Mouse (Mus musculus) kidney, postnatal 0 days (tissue): ENCODE results near the gene Zfhx3. TPM values are rescaled to one million over a fixed set of nuclear protein-coding genes. Genes with fewer than 3 reads are reported as not detected.

Source experiments
- ATAC-seq: fragments of 200-750 bp; cut with Nextera tagmentation; replicated peaks from 2 replicates; pipeline ENCODE4 v1.8.0; 2017; ENCODE audit warnings: low read depth, moderate number of reproducible peaks, moderate TSS enrichment, moderate library complexity; ENCODE audit not compliant: low FRiP score
- DNase-seq: peaks from one replicate; pipeline ENCODE4 v3.0.0-alpha.2; 2016; ENCODE audit warnings: low spot score
- H3K27ac ChIP-seq: fragments of 300-500 bp; sonication (generic); 2 replicates; pipeline ENCODE4 v1.5.1; 2014; ENCODE audit warnings: mild to moderate bottlenecking
- H3K27me3 ChIP-seq: fragments of 300-500 bp; sonication (generic); 2 replicates; pipeline ENCODE4 v1.6.1; 2014; ENCODE audit warnings: low read length, mixed read lengths; ENCODE audit not compliant: insufficient read depth
- H3K36me3 ChIP-seq: fragments of 300-500 bp; sonication (generic); 2 replicates; pipeline ENCODE4 v1.6.1; 2014; ENCODE audit warnings: low read length, mixed read lengths; ENCODE audit not compliant: insufficient read depth
- H3K4me1 ChIP-seq: fragments of 300-500 bp; sonication (generic); replicated peaks from 2 replicates; pipeline ENCODE4 v1.6.1; 2014; ENCODE audit warnings: antibody characterized with exemption, low read length, mixed read lengths; ENCODE audit not compliant: insufficient read depth
- H3K4me2 ChIP-seq: fragments of 300-500 bp; sonication (generic); 2 replicates; pipeline ENCODE4 v1.6.1; 2014; ENCODE audit warnings: mild to moderate bottlenecking, low read length, moderate library complexity, mixed read lengths
- H3K4me3 ChIP-seq: fragments of 300-500 bp; sonication (generic); replicated peaks from 2 replicates; pipeline ENCODE4 v1.5.1; 2014; ENCODE audit warnings: low read depth, low read length
- H3K9ac ChIP-seq: fragments of 300-500 bp; sonication (generic); 2 replicates; pipeline ENCODE4 v1.6.1; 2014; ENCODE audit warnings: low read depth, low read length
- H3K9me3 ChIP-seq: fragments of 300-500 bp; sonication (generic); replicated peaks from 2 replicates; pipeline ENCODE4 v1.6.1; 2016; ENCODE audit warnings: low read length, inconsistent platforms, mixed read lengths
- CTCF ChIP-seq: IDR thresholded peaks from 2 replicates; pipeline ENCODE4 v1.5.1; 2016; ENCODE audit warnings: antibody characterized with exemption, low read depth, mild to moderate bottlenecking, moderate library complexity
- WGBS: fragments of 180-500 bp; shearing (Covaris S2); extraction: QIAGEN DNeasy Blood & Tissue Kit; methylation state at CpG from one replicate; pipeline ENCODE4 v1.1.7; 2014; 5-methylcytosine and 5-hydroxymethylcytosine counted together
- polyA plus RNA-seq: library from polyadenylated mRNA; unstranded; fragments of >200 nt; fragmentation: Nextera tagmentation; extraction: Ambion mirVana; gene quantifications from 2 replicates; pipeline ENCODE4 v1.2.1, GENCODE M21; 2015

The Zfhx3 gene
- polyA plus RNA-seq, 1 experiment from 2014 or later: 5.0 TPM

DNA sequence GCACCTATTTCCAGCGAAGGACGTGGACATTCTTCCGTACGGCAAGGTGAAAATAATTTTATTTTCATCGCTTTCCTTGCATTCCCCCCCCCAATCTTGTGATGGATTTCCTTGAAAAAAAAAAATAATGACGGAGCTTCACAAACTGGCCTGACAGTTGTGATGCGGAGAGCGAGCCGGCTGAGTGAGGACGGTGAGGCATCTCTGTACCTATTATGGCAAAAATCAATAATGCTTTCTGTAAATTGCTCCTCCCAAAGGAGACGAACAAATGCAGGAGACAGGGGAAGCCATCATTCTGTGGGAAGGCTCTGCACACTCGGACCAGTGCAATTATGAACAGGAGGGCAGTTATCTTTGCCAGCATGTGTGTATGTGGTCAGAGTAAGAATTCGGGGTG, 156.2 kb downstream of the Zfhx3 start:
- Histone ChIP-seq H3K4me1 (no peaks in the 10 kb centered on the region), H3K9ac (no peak overlapping the region), H3K4me3 (no peak overlapping the region), H3K36me3 (no peaks in the 10 kb centered on the region), H3K27me3 (no peaks in the 10 kb centered on the region), H3K9me3 (no peaks in the 10 kb centered on the region), H3K4me2 (no peak overlapping the region), H3K27ac (no peak overlapping the region)
- ATAC-seq: no peak
- 86% methylated on average over 13 of the region's 13 CpGs for WGBS
- DNase-seq: no peak
- no peak for TF ChIP-seq CTCF

DNA sequence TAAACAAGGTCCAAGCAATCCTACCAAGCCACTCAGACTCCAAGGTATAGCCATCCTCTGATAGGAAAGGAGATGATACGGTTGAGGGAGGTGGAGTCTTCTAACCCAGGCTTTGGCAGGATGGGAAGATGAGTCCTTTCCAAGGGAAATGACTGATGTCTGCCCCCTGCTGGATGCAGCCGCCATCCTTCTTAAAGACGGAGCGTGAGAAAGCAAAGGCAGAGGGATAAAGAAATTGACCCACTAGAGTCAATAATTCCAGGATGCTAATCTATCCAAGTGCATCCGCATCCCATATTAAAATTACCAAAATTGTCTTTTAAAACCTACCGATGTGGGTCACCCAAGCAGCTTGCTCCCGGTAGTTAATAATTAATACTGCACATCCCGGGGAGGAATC, 158.7 kb downstream of the Zfhx3 start:
- Histone ChIP-seq H3K27ac (no peak overlapping the region), H3K4me3 (no peak overlapping the region), H3K9ac (no peak overlapping the region), H3K4me1 (no peaks in the 10 kb centered on the region), H3K27me3 (no peaks in the 10 kb centered on the region), H3K36me3 (no peaks in the 10 kb centered on the region), H3K9me3 (no peaks in the 10 kb centered on the region), H3K4me2 (no peak overlapping the region)
- WGBS: 62% methylated on average over 8 of the region's 8 CpGs
- ATAC-seq (no peak), DNase-seq (peak; percentile 32)
- TF ChIP-seq CTCF: peak; percentile 62

DNA sequence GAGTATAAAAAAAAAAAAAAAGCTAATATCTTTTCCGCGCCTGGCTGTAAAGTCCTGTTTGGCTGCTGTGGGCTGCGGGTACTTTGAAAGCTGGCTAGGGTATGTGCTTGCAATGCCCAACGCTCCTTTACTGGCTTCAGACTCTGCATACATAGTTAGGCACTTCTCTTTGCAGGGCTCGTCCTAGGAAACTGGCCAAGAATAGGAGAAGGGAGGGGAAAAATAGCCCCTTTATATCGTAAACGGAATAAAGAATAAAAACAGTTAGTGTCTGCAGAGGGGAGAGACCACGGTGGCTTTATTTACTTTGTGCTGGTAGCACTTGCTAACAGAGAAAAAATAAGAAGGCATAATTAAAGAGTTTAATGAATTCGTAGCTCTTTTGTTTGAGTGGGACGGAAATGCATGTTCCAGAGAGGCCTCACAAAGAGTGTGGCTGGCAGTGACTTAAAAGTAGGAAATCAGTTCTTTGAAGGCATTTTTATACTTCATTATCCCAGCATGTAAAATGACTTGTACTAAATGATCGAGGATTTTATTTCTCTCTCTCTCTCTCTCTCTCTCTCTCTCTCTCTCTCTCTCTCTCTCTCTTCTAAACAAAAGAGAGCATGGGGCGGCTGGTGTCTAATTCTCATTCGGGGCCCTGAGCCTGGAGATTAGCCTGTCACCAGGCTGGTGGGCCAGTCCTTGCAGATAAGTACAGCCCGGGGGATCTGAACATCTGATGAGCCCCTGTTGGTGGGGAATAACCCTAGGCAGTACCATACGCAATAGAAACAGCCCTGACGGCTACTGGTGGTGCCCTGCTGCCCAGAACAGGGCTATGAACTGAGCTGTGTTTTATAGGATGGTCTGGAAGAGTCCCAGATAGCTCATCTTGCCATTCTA, 159.8 kb downstream of the Zfhx3 start:
- ATAC-seq: no peak

DNA sequence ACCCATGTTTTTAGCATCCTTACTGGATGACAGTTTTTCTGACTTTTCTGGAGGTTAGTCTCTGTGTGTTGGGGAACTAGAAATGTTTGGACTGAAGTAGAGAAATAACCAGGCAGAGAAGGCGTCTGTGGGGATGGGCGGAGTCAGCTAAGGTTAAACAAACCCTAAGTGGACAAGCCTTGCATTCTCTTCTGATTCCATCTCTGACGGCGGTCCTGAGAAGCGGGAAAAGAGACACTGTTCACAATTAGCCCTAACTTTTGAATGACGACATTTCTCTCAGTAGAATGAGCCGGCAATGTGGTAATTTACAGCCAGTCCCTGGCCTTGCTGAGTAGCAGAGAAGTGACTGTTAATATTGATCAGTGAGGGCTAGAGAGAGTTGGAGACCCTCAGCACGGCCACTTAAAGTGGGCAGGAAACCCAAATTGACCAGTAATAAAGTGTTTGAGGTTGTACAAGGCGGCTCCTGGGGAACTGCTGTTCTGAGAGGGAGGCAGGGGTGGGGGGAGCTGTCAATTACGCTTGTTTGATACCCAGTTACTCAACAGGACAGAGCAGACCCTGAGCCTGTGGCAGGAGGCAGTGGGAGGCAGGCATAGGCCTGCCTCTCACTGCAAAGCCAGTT, 162.1 kb downstream of the Zfhx3 start:
- no peaks in the 10 kb centered on the region for H3K36me3 ChIP-seq
- H3K4me3 ChIP-seq: no peak overlapping the region
- no peak for TF ChIP-seq CTCF
- H3K4me1 ChIP-seq: no peaks in the 10 kb centered on the region
- no peaks in the 10 kb centered on the region for H3K9me3 ChIP-seq
- no peak for ATAC-seq
- WGBS: 25% methylated on average over 10 of the region's 10 CpGs
- no peaks in the 10 kb centered on the region for H3K27me3 ChIP-seq
- no peak overlapping the region for H3K9ac ChIP-seq
- no peak overlapping the region for H3K27ac ChIP-seq
- H3K4me2 ChIP-seq: no peak overlapping the region
- no peak for DNase-seq

More for the DNA sequence above, 159.8 kb downstream of the Zfhx3 start:
- H3K36me3 ChIP-seq: no peaks in the 10 kb centered on the region
- 60% methylated on average over 16 of the region's 16 CpGs for WGBS
- no peaks in the 10 kb centered on the region for H3K9me3 ChIP-seq
- DNase-seq: no peak
- H3K9ac ChIP-seq: no peak overlapping the region
- no peaks in the 10 kb centered on the region for H3K27me3 ChIP-seq
- H3K4me2 ChIP-seq: no peak overlapping the region
- H3K27ac ChIP-seq: no peak overlapping the region
- TF ChIP-seq CTCF: no peak
- H3K4me1 ChIP-seq: no peaks in the 10 kb centered on the region
- H3K4me3 ChIP-seq: no peak overlapping the region

DNA sequence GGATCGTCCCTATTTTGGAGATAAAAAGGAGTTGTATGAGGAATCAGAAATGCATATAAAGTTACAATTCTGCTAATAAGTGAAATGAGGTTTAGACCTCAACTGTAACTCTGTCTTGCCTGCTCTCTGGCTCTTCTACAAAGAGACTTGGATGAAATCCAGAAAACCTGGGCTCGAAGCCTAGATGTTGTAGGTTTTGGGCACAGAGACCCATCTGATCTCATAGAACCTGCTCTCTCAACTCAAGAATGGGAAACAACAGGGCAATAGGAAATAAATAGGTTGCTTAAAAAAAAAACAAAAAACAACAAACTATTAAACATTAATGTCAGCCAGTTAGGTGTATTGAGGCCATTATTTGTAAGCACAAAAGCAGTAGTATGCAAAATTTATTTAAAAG, 182.6 kb downstream of the Zfhx3 start:
- TF ChIP-seq CTCF: no peak
- no peaks in the 10 kb centered on the region for H3K4me1 ChIP-seq
- no peak overlapping the region for H3K9ac ChIP-seq
- H3K36me3 ChIP-seq: no peaks in the 10 kb centered on the region
- no peaks in the 10 kb centered on the region for H3K27me3 ChIP-seq
- no peak overlapping the region for H3K27ac ChIP-seq
- no peaks in the 10 kb centered on the region for H3K9me3 ChIP-seq
- H3K4me2 ChIP-seq: no peak overlapping the region
- no peak for DNase-seq
- no peak overlapping the region for H3K4me3 ChIP-seq
- ATAC-seq: no peak
- 65% methylated on average over 2 of the region's 2 CpGs for WGBS

DNA sequence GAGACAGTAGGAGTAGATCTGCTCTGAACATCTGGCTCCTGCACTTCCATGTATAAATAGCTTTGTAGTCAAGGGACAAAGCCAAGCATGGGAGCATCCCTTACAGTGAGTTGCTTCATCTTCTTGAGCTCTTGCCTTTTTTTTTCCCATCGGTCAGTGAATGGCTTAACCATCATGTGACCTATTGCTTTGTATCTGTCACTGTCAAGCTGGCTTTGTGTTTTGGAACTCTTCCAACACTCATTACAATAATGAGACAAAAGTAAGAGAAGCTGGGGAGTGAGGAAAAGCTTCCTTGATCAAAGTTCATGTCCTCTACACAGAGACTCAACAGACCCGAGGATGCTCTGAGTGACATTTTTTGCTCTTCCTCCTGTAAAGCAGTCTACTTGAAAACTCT, 183.0 kb downstream of the Zfhx3 start:
- H3K9ac ChIP-seq: no peak overlapping the region
- H3K4me3 ChIP-seq: no peak overlapping the region
- H3K36me3 ChIP-seq: no peaks in the 10 kb centered on the region
- H3K27ac ChIP-seq: no peak overlapping the region
- ATAC-seq (no peak), DNase-seq (no peak)
- TF ChIP-seq CTCF: no peak
- H3K4me1 ChIP-seq: no peaks in the 10 kb centered on the region
- 63% methylated on average over 2 of the region's 2 CpGs for WGBS
- no peaks in the 10 kb centered on the region for H3K9me3 ChIP-seq
- no peaks in the 10 kb centered on the region for H3K27me3 ChIP-seq
- H3K4me2 ChIP-seq: no peak overlapping the region
